Mouse (Mus musculus) G1E (cell line): Measurements from ENCODE around the gene Mup6.

Experiments used
- CTCF ChIP-seq: IDR thresholded peaks from 2 replicates; pipeline ENCODE4 v1.5.1; 2012; ENCODE audit warnings: low read depth, low read length, inconsistent platforms, mixed read lengths
- GATA1 ChIP-seq: IDR thresholded peaks from 2 replicates; pipeline ENCODE4 v1.6.1; 2012; ENCODE audit warnings: borderline replicate concordance, low read length, inconsistent platforms, mixed read lengths
- GATA2 ChIP-seq: IDR thresholded peaks from 2 replicates; pipeline ENCODE4 v1.6.1; 2012; ENCODE audit warnings: low read depth, low read length, inconsistent platforms, borderline replicate concordance
- POLR2AphosphoS5 ChIP-seq: IDR thresholded peaks from 2 replicates; pipeline ENCODE4 v1.6.1; 2012; ENCODE audit warnings: low read depth, low read length, inconsistent platforms; ENCODE audit not compliant: insufficient replicate concordance
- TAL1 ChIP-seq: conservative IDR thresholded peaks from 2 replicates; pipeline ENCODE4 v1.6.1; 2012; ENCODE audit warnings: low read depth, low read length, inconsistent platforms, mixed read lengths

GRCm38 (mm10) chr4:59917966-59918365 is 46.1 kb upstream of the Mup6 start:
- TF ChIP-seq GATA1 (no peak), CTCF (no peak), TAL1 (no peak), GATA2 (no peak), POLR2AphosphoS5 (no peak)
